Mouse (Mus musculus) gastrocnemius, adult 8-10 months (tissue): ENCODE measurements around the gene Gm49711. TPM values are rescaled to one million over a fixed set of nuclear protein-coding genes. Genes with fewer than 3 reads are reported as not detected.
"Not testable (repeated sequence)": the region's sequence is repeated elsewhere in the genome, so short reads cannot be mapped to it uniquely, and the experiment has no call there.

Experiments
- DNase-seq, 2 experiments: peaks; one replicate each; pipeline ENCODE4 v3.0.0; 2022; ENCODE audit warnings: low spot score in 2 of 2
- total RNA-seq, 4 experiments: library from RNA; stranded (reverse); gene quantifications; 2 replicates each; pipeline ENCODE4 v1.2.4; 2022

Gm49711 gene
- total RNA-seq, 4 experiments from 2014 or later: not detected

- no peak for DNase-seq
Observed at GRCm38 (mm10) chr16:92177718-92178117, 119.6 kb downstream of the Gm49711 start.

GRCm38 (mm10) chr16:92179306-92179705 lies 121.2 kb downstream of the Gm49711 start:
- no peak for DNase-seq

GRCm38 (mm10) chr16:92183477-92183876 lies 125.4 kb downstream of the Gm49711 start:
- no peak for DNase-seq

DNA sequence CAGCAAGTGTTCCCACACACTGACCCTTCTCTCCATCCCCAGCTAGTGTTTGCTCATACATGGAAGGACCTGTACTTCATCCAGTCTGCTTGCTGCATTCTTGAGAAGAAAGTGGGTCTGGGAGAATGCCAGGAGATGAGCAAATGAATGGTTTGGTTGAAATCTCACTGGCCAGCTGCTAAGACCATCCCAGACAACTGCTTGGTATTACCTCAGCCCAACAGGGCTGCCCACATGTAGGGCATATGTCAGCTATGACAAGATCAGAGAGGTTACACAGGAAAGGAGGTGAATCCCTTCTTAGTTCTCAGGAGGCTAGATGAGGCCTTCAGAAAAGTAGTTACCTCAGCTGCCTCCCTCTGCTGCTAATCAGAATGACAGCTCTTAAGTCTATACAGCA lies 132.5 kb downstream of the Gm49711 start:
- DNase-seq: no peak

DNA sequence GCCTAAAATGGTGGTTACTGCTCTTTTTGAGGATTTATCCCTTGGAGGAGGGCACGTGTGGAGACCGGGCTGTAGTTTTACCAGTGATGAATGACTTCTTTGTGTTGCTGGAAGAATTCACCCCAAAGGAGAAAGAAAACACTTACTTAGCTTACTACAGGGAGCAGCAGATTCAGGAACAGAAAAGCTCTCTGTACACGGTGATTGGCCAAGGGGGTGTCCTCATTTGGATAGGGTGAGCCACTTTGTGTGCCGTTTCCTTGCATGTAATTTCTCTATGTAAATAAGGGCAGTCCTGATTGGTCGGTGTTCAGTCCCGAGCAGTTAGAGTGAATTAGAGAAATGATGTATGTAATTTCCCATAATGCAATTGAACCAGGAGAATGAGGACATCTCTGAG lies 137.0 kb downstream of the Gm49711 start:
- DNase-seq: no peak

- DNase-seq: no peak
Observed at GRCm38 (mm10) chr16:92196741-92197331, 138.7 kb downstream of the Gm49711 start.

DNA sequence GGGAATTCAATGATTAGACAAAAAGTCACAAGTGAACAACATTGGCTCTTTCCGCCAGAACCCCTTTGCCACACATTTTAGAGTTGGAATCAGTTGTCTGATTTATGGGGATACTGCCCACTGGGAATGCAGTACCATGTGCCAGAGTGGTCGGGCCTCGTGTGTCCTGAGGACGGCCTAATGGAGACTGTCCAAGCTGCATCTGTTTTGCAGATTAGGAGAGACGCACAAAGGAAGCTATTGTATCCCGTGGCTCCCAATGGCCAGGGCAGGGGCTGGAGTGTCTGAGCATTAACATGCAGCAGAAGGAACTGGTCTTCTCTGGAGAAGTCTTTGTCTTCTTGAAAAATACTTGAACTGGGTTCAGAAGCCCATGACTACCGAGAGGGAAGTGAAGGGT lies 142.5 kb downstream of the Gm49711 start:
- DNase-seq: peak in 1 of 2 experiments; percentile 13

GRCm38 (mm10) chr16:92203599-92203998 lies 145.5 kb downstream of the Gm49711 start:
- no peak for DNase-seq

DNA sequence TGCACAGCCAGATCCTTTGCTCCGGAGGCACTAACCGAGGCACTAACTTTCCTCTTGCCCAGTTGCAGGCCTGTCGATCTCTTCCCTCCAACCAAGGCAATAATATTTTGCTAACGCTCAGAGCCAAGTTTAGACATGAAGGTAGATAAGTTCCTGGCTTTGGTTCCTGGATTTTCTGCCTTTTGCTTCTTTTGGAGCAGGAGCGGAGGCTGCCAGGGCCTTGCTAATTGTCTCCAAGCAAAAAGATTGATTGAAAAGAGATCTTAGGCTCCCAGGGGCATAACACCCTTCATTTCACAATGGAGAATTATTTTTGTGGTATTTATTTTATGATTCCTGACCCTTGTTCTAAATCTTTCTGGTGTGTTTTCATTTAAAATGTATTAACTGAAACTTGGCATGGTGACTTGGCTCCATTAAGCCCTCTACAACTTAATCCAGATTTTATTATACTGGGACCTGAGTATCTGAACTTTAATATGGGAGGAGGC lies 151.2 kb downstream of the Gm49711 start:
- DNase-seq: no peak

DNA sequence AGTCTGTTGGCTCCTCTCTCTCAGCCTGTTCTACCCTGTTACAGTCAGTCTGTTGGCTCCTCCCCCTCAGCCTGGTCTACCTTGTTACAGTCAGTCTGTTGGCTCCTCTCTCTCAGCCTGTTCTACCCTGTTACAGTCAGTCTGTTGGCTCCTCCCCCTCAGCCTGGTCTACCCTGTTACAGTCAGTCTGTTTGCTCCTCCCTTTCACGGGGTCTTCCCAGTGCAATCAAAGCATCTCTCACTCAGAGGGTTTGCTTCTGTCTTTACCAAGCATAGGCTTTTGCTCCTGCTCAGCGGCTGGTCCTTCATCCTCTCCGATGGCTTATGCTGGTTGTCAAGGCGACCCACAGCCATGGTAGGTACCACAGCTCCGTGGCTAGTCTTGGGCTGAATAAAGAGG lies 152.2 kb downstream of the Gm49711 start:
- DNase-seq: not testable (repeated sequence)

DNA sequence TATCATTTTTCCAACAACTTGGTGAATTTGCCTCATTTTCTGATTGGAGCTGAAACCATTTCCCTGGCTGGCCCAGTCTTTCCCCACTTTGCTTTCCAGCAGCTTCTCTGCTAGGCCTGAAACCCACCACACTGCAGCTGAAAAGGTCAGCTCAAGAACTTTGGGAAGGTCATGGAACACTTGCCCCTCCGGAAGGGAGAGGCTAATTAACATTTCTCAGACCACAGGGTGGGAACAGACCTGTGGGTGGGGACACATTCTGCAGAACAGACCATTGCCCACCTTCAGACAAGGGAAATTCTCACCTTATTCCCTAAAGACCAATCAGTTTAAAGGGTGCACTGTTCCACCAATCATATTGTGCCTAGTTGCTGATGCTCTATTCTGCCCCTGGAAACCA lies 155.8 kb downstream of the Gm49711 start:
- not testable (repeated sequence) for DNase-seq

DNA sequence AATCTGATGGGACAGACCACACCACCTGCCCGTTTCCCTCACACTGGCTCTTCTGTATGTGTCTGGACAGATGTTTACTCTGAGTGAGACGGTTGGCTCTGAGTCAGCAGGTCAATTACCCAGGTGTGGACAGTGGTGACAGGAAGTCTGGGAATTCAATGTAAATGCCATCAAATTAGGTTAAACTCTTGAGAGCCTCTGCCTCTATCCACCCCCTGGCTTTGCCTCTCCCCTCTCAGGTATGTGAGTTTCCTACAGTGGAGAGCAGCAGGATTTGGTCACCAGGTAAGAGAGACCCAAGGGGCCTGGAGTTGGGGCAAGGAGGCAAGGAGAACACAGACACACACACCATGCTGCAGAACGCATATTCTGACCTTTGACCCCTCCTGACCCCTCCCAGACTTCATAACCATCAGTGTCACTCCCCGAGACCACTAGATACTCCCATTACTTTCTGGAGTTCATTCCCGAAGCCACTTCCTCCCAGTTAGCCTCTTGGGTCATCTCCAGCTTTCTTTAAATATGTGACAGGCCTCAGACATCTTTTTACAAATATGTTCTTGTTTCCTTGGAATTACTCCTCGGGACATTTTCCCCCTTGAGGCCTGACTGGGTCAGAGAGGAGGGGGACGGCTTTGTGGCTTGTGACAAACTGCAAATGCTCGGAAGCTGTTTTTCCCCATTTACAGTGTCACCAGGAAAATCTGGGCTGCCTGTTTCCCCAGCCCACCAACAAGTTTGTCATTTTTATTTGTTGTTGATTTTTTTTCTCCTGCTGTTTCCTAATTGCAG lies 157.7 kb downstream of the Gm49711 start:
- DNase-seq: no peak

GRCm38 (mm10) chr16:92220754-92221153 lies 162.6 kb downstream of the Gm49711 start:
- DNase-seq: no peak

GRCm38 (mm10) chr16:92228332-92228919 lies 170.3 kb downstream of the Gm49711 start:
- no peak for DNase-seq

GRCm38 (mm10) chr16:92230476-92230931 lies 172.4 kb downstream of the Gm49711 start:
- DNase-seq: no peak

DNA sequence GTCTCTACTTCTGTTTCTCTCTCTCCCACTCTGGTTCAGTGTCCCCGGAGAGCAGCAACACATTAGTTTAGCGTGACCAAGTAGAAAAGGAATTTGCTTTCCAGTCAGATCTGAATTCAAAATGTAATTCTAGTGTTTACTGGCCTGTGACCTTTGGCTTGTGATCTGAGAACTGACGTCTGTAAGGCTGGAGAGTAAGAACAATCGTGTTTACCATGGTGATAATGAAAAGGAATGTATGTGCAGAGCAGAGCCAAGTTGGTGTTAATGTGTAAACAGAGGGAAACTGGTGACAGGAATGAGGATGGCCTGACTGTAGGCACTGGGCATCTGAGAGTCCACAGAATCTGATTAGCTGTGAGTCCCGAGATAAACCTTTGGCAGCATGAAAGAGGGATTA lies 176.4 kb downstream of the Gm49711 start:
- no peak for DNase-seq

DNA sequence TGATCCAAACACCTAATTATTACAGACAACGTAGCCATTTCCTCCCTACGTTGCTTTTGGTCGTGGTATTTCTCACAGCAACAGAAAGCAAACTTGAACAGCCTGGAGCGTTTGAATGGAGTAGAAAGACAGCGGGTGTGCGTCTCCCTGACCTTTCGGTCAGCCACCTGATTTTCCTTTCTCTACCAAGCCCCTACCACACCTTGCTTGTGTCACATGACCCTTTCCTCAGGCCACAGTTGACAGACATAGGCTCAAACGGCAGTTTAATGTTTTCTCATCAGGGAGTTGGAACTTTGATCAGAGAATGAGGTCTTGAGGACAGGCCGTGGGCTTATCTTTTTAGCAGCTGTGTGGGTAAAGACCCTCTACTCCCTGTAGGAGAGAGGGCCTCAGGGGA lies 177.1 kb downstream of the Gm49711 start:
- no peak for DNase-seq

Other genes with a start within 250 kb of the Gm49711 start
- gene Mrps6, start within 50 bp of the Gm49711 start, total RNA-seq: 10 to 100 TPM; 19.5 to 26.4 (median 25.1) TPM
- 1 to 10 TPM; 1.2 to 3.2 (median 2.4) TPM for gene Slc5a3, start within 50 bp of the Gm49711 start, total RNA-seq
- not detected for gene Kcne2, start 234.1 kb downstream of the Gm49711 start, total RNA-seq
- gene Smim11, start 243.0 kb downstream of the Gm49711 start, total RNA-seq: 10 to 100 TPM; 58.7 to 64.9 (median 60.5) TPM